Mouse (Mus musculus): ENCODE results near the gene Spin2c. TPM values are rescaled to one million over a fixed set of nuclear protein-coding genes. Genes with fewer than 3 reads are reported as not detected.

Spin2c gene
- polyA plus RNA-seq (2015; fragmentation: Illumina TruSeq; extraction: RNeasy Lipid Tissue Mini Kit (QIAGEN cat#74804); ENCODE audit: insufficient read depth, low read depth, low replicate concordance) = not detected

GRCm38 (mm10) chrX:153831951-153832561 is at the start of gene Spin2c:
Spin2c (plus strand) TSS chrX:153832225.

Other genes with a start within 250 kb of the Spin2c start
- 7.1 TPM for gene Kctd12b, start 135.8 kb upstream of the Spin2c start, polyA plus RNA-seq (2015; fragmentation: Illumina TruSeq; extraction: RNeasy Lipid Tissue Mini Kit (QIAGEN cat#74804); ENCODE audit: insufficient read depth, low read depth, low replicate concordance)
- 11.6 TPM for gene Nbdy, start 108.6 kb upstream of the Spin2c start, polyA plus RNA-seq (2015; fragmentation: Illumina TruSeq; extraction: RNeasy Lipid Tissue Mini Kit (QIAGEN cat#74804); ENCODE audit: insufficient read depth, low read depth, low replicate concordance)
- gene Samt1, start 180.4 kb downstream of the Spin2c start, polyA plus RNA-seq (2015; fragmentation: Illumina TruSeq; extraction: RNeasy Lipid Tissue Mini Kit (QIAGEN cat#74804); ENCODE audit: insufficient read depth, low read depth, low replicate concordance) = not detected
- not detected for gene 4921511M17Rik, start 201.6 kb downstream of the Spin2c start, polyA plus RNA-seq (2015; fragmentation: Illumina TruSeq; extraction: RNeasy Lipid Tissue Mini Kit (QIAGEN cat#74804); ENCODE audit: insufficient read depth, low read depth, low replicate concordance)
- not detected for gene Gm10057, start 222.8 kb downstream of the Spin2c start, polyA plus RNA-seq (2015; fragmentation: Illumina TruSeq; extraction: RNeasy Lipid Tissue Mini Kit (QIAGEN cat#74804); ENCODE audit: insufficient read depth, low read depth, low replicate concordance)